Mouse (Mus musculus) embryonic facial prominence, embryonic 10.5 days (tissue): ENCODE data around the gene Mapk3. TPM values are rescaled to one million over a fixed set of nuclear protein-coding genes. Genes with fewer than 3 reads are reported as not detected.

Source experiments
- DNase-seq: peaks from one replicate; pipeline ENCODE4 v3.0.0-alpha.2; 2017; ENCODE audit warnings: low spot score
- H3K27ac ChIP-seq: fragments of 300-500 bp; sonication (generic); replicated peaks from 2 replicates; pipeline ENCODE4 v1.5.1; 2016; ENCODE audit warnings: mild to moderate bottlenecking
- H3K27me3 ChIP-seq: fragments of 300-500 bp; sonication (generic); replicated peaks from 2 replicates; pipeline ENCODE4 v1.6.1; 2016; ENCODE audit warnings: low read depth, mild to moderate bottlenecking; ENCODE audit not compliant: poor library complexity, severe bottlenecking
- H3K36me3 ChIP-seq: fragments of 300-500 bp; sonication (generic); replicated peaks from 2 replicates; pipeline ENCODE4 v1.6.1; 2016; ENCODE audit warnings: mild to moderate bottlenecking, moderate library complexity
- H3K4me1 ChIP-seq: fragments of 300-500 bp; sonication (generic); 2 replicates; pipeline ENCODE4 v1.6.1; 2016
- H3K4me3 ChIP-seq: fragments of 300-500 bp; sonication (generic); 2 replicates; pipeline ENCODE4 v1.5.1; 2016; ENCODE audit warnings: mild to moderate bottlenecking, moderate library complexity
- H3K9me3 ChIP-seq: fragments of 300-500 bp; sonication (generic); 2 replicates; pipeline ENCODE4 v1.6.1; 2016; ENCODE audit warnings: mild to moderate bottlenecking
- WGBS: fragments of 180-500 bp; shearing (Covaris S2); methylation state at CpG from one replicate; pipeline ENCODE4 v1.1.7; 2016; 5-methylcytosine and 5-hydroxymethylcytosine counted together
- polyA plus RNA-seq: library from polyadenylated mRNA; unstranded; fragments of >200 nt; fragmentation: Nextera tagmentation; extraction: Ambion mirVana; gene quantifications from 2 replicates; pipeline ENCODE4 v1.2.1, GENCODE M21; 2016

Mapk3 gene
- polyA plus RNA-seq, 1 experiment from 2014 or later = 51.9 TPM

GRCm38 (mm10) chr7:126760956-126761355 is 1.6 kb downstream of the Mapk3 start:
- peaks cover 50% of the 10 kb centered on the region for H3K4me1 ChIP-seq
- H3K27ac ChIP-seq = peak overlapping the region; percentile 97
- 74% methylated on average over 4 of the region's 4 CpGs for WGBS
- peaks cover 48% of the 10 kb centered on the region for H3K36me3 ChIP-seq
- H3K27me3 ChIP-seq = no peaks in the 10 kb centered on the region
- peak overlapping the region; percentile 91; the same call in 1 of the 2 replicates for H3K4me3 ChIP-seq
- no peak for DNase-seq
- no peaks in the 10 kb centered on the region for H3K9me3 ChIP-seq

- peaks cover 55% of the 10 kb centered on the region for H3K36me3 ChIP-seq
- peak overlapping the region; percentile 91; the same call in 1 of the 2 replicates for H3K4me3 ChIP-seq
These were observed 2.2 kb downstream of the Mapk3 start for GRCm38 (mm10) chr7:126761529-126762067.

GRCm38 (mm10) chr7:126762471-126763008 is 3.1 kb downstream of the Mapk3 start:
- peak overlapping the region; percentile 49; the same call in 1 of the 2 replicates for H3K27ac ChIP-seq
- no peak for DNase-seq
- 65% methylated on average over 17 of the region's 17 CpGs for WGBS

More at GRCm38 (mm10) chr7:126761529-126762067, 2.2 kb downstream of the Mapk3 start:
- no peaks in the 10 kb centered on the region for H3K27me3 ChIP-seq
- no peaks in the 10 kb centered on the region for H3K9me3 ChIP-seq
- WGBS = 73% methylated on average over 6 of the region's 6 CpGs
- peak overlapping the region; percentile 97 for H3K27ac ChIP-seq
- H3K4me1 ChIP-seq = peaks cover 50% of the 10 kb centered on the region
- no peak for DNase-seq

GRCm38 (mm10) chr7:126765540-126765939 is 6.1 kb downstream of the Mapk3 start:
- Histone ChIP-seq H3K27ac (no peak overlapping the region), H3K27me3 (no peaks in the 10 kb centered on the region), H3K4me1 (peaks cover 29% of the 10 kb centered on the region), H3K4me3 (no peak overlapping the region), H3K36me3 (peaks cover 94% of the 10 kb centered on the region), H3K9me3 (no peaks in the 10 kb centered on the region)
- no peak for DNase-seq
- 91% methylated on average over 9 of the region's 9 CpGs for WGBS

More at GRCm38 (mm10) chr7:126762471-126763008, 3.1 kb downstream of the Mapk3 start:
- H3K27me3 ChIP-seq = no peaks in the 10 kb centered on the region
- H3K36me3 ChIP-seq = peaks cover 64% of the 10 kb centered on the region
- no peaks in the 10 kb centered on the region for H3K9me3 ChIP-seq
- H3K4me1 ChIP-seq = peaks cover 50% of the 10 kb centered on the region
- peak overlapping the region; percentile 21; the same call in 1 of the 2 replicates for H3K4me3 ChIP-seq

- no peaks in the 10 kb centered on the region for H3K9me3 ChIP-seq
- WGBS = 92% methylated on average over 16 of the region's 16 CpGs
- H3K36me3 ChIP-seq = peaks cover 97% of the 10 kb centered on the region
- H3K27ac ChIP-seq = no peak within 1 kb of the TSS
- H3K4me1 ChIP-seq = peaks cover 23% of the 10 kb centered on the region
- no peak for DNase-seq
- no peak within 1 kb of the TSS for H3K4me3 ChIP-seq
- no peaks in the 10 kb centered on the region for H3K27me3 ChIP-seq
These were observed 6.8 kb downstream of the Mapk3 start, which contains the start of gene Gdpd3 for GRCm38 (mm10) chr7:126766201-126766600. Gene Gdpd3, plus strand, starts transcription at chr7:126766334.

- no peaks in the 10 kb centered on the region for H3K27me3 ChIP-seq
- DNase-seq = no peak
- WGBS = 92% methylated on average over 8 of the region's 8 CpGs
- peaks cover 90% of the 10 kb centered on the region for H3K36me3 ChIP-seq
- no peak overlapping the region for H3K4me3 ChIP-seq
- H3K27ac ChIP-seq = no peak overlapping the region
- no peaks in the 10 kb centered on the region for H3K9me3 ChIP-seq
- H3K4me1 ChIP-seq = peaks cover 15% of the 10 kb centered on the region
These were observed 7.6 kb downstream of the Mapk3 start for GRCm38 (mm10) chr7:126767001-126767400.

GRCm38 (mm10) chr7:126770784-126771183 is 11.4 kb downstream of the Mapk3 start:
- DNase-seq = no peak
- 92% methylated on average over 12 of the region's 12 CpGs for WGBS
- Histone ChIP-seq H3K27ac (no peak overlapping the region), H3K36me3 (peaks cover 72% of the 10 kb centered on the region), H3K4me3 (no peak overlapping the region), H3K9me3 (no peaks in the 10 kb centered on the region), H3K4me1 (peaks cover 14% of the 10 kb centered on the region), H3K27me3 (no peaks in the 10 kb centered on the region)

- Histone ChIP-seq H3K9me3 (no peaks in the 10 kb centered on the region), H3K27me3 (no peaks in the 10 kb centered on the region), H3K4me1 (peaks cover 38% of the 10 kb centered on the region), H3K36me3 (peaks cover 47% of the 10 kb centered on the region), H3K4me3 (no peak overlapping the region), H3K27ac (no peak overlapping the region)
- 89% methylated on average over 2 of the region's 2 CpGs for WGBS
- DNase-seq = no peak
These were observed 13.9 kb downstream of the Mapk3 start for GRCm38 (mm10) chr7:126773351-126773750.

GRCm38 (mm10) chr7:126774463-126774862 is 15.1 kb downstream of the Mapk3 start:
- Histone ChIP-seq H3K27ac (no peak overlapping the region), H3K9me3 (no peaks in the 10 kb centered on the region), H3K4me3 (no peak overlapping the region), H3K4me1 (peaks cover 44% of the 10 kb centered on the region), H3K36me3 (peaks cover 39% of the 10 kb centered on the region), H3K27me3 (no peaks in the 10 kb centered on the region)
- 85% methylated on average over 2 of the region's 2 CpGs for WGBS
- DNase-seq = no peak

- Histone ChIP-seq H3K36me3 (peaks cover 30% of the 10 kb centered on the region), H3K4me3 (peak overlapping the region; percentile 85; the same call in 1 of the 2 replicates), H3K27me3 (no peaks in the 10 kb centered on the region), H3K27ac (peak overlapping the region; percentile 95), H3K4me1 (peaks cover 53% of the 10 kb centered on the region), H3K9me3 (no peaks in the 10 kb centered on the region)
- no peak for DNase-seq
- 82% methylated on average over 10 of the region's 10 CpGs for WGBS
These were observed 16.0 kb downstream of the Mapk3 start for GRCm38 (mm10) chr7:126775185-126775977.

- peak overlapping the region; percentile 85 for H3K4me3 ChIP-seq
- no peaks in the 10 kb centered on the region for H3K27me3 ChIP-seq
- no peak for DNase-seq
- peaks cover 59% of the 10 kb centered on the region for H3K4me1 ChIP-seq
- H3K36me3 ChIP-seq = peaks cover 25% of the 10 kb centered on the region
- peak overlapping the region; percentile 95 for H3K27ac ChIP-seq
- WGBS = 64% methylated on average over 3 of the region's 3 CpGs
- H3K9me3 ChIP-seq = no peaks in the 10 kb centered on the region
These were observed 16.5 kb downstream of the Mapk3 start for GRCm38 (mm10) chr7:126775978-126776234.

GRCm38 (mm10) chr7:126776598-126777057 is 17.2 kb downstream of the Mapk3 start, which contains the start of gene Ypel3:
Gene Ypel3, plus strand, starts transcription at chr7:126776955.
- Histone ChIP-seq H3K36me3 (peaks cover 21% of the 10 kb centered on the region), H3K27me3 (no peaks in the 10 kb centered on the region), H3K9me3 (no peaks in the 10 kb centered on the region), H3K4me3 (peak within 1 kb of the TSS; percentile 85), H3K4me1 (peaks cover 66% of the 10 kb centered on the region), H3K27ac (peak within 1 kb of the TSS; percentile 95)
- under 1% methylated on average over 37 of the region's 37 CpGs for WGBS
- peak; percentile 96 for DNase-seq
